Mouse (Mus musculus) limb, embryonic 11.5 days (tissue): ENCODE data around the gene Zgrf1. TPM values are rescaled to one million over a fixed set of nuclear protein-coding genes. Genes with fewer than 3 reads are reported as not detected.

ENCODE experiments used
- ATAC-seq: fragments of 200-750 bp; cut with Nextera tagmentation; 2 replicates; pipeline ENCODE4 v1.8.0; 2017; ENCODE audit warnings: low read depth; ENCODE audit not compliant: insufficient number of reproducible peaks, low FRiP score, low TSS enrichment
- DNase-seq: peaks from one replicate; pipeline ENCODE4 v3.0.0-alpha.2; 2015; ENCODE audit warnings: low spot score
- H3K27ac ChIP-seq: fragments of 300-500 bp; sonication (generic); replicated peaks from 2 replicates; pipeline ENCODE4 v1.5.1; 2014; ENCODE audit warnings: low read depth, mild to moderate bottlenecking, low read length
- H3K27me3 ChIP-seq: fragments of 300-500 bp; sonication (generic); 2 replicates; pipeline ENCODE4 v1.6.1; 2014; ENCODE audit warnings: mild to moderate bottlenecking, low read length, mixed read lengths; ENCODE audit not compliant: control insufficient read depth, insufficient read depth
- H3K36me3 ChIP-seq: fragments of 300-500 bp; sonication (generic); 2 replicates; pipeline ENCODE4 v1.6.1; 2014; ENCODE audit warnings: mild to moderate bottlenecking, low read length, moderate library complexity, mixed read lengths; ENCODE audit not compliant: control insufficient read depth, insufficient read depth
- H3K4me1 ChIP-seq: fragments of 300-500 bp; sonication (generic); 2 replicates; pipeline ENCODE4 v1.6.1; 2014; ENCODE audit warnings: low read length, mixed read lengths; ENCODE audit not compliant: control insufficient read depth, insufficient read depth
- H3K4me2 ChIP-seq: fragments of 300-500 bp; sonication (generic); 2 replicates; pipeline ENCODE4 v1.6.1; 2014; ENCODE audit warnings: low read depth, mild to moderate bottlenecking, moderate library complexity; ENCODE audit not compliant: severe bottlenecking
- H3K4me3 ChIP-seq: fragments of 300-500 bp; sonication (generic); 2 replicates; pipeline ENCODE4 v1.5.1; 2014; ENCODE audit warnings: low read depth, low read length
- H3K9ac ChIP-seq: fragments of 300-500 bp; sonication (generic); 2 replicates; pipeline ENCODE4 v1.6.1; 2014; ENCODE audit warnings: mild to moderate bottlenecking, low read length
- H3K9me3 ChIP-seq: fragments of 300-500 bp; sonication (generic); 2 replicates; pipeline ENCODE4 v1.6.1; 2016; ENCODE audit warnings: low read length; ENCODE audit not compliant: control insufficient read depth
- WGBS: fragments of 180-500 bp; shearing (Covaris S2); extraction: QIAGEN DNeasy Blood & Tissue Kit; methylation state at CpG from one replicate; pipeline ENCODE4 v1.1.7; 2014; 5-methylcytosine and 5-hydroxymethylcytosine counted together
- polyA plus RNA-seq: library from polyadenylated mRNA; unstranded; fragments of >200 nt; fragmentation: Nextera tagmentation; extraction: Ambion mirVana; gene quantifications from 2 replicates; pipeline ENCODE4 v1.2.1, GENCODE M21; 2014

The Zgrf1 gene
- polyA plus RNA-seq, 1 experiment from 2014 or later, result 11.4 TPM

- H3K36me3 ChIP-seq, result 0 out of 2 replicates have a peak, but pooled peaks cover 4% of the 10 kb centered on the region
- ATAC-seq (no peak), DNase-seq (no peak)
- H3K4me2 ChIP-seq, result no peak overlapping the region
- no peaks in the 10 kb centered on the region for H3K9me3 ChIP-seq
- no peak overlapping the region for H3K4me3 ChIP-seq
- H3K27ac ChIP-seq, result no peak overlapping the region
- WGBS, result 29% methylated on average over 5 of the region's 5 CpGs
- H3K9ac ChIP-seq, result no peak overlapping the region
- no peaks in the 10 kb centered on the region for H3K27me3 ChIP-seq
- no peaks in the 10 kb centered on the region for H3K4me1 ChIP-seq
These were observed 8.6 kb upstream of the Zgrf1 start for GRCm38 (mm10) chr3:127544610-127545121.

DNA sequence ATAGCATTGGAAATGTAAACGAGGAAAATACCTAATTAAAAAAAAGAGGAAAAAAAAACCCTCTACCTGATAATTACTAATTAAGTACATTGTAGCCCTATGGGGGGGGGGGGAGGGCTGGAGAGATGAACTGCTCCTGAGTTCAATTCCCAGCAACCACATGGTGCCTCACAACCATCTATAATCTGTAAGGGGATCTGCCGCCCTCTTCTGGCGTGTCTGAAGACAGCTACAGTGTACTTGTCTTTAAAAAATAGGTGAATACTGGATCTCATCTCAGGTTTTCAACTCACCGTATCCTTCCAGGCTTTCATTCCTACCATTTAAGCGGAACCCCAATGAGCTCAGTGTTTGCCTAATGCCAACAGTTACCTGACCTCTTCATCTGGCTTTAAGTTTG lies 5.4 kb upstream of the Zgrf1 start:
- DNase-seq, result peak; percentile 68
- Histone ChIP-seq H3K4me3 (no peak overlapping the region), H3K4me1 (no peaks in the 10 kb centered on the region), H3K27ac (no peak overlapping the region), H3K36me3 (0 out of 2 replicates have a peak, but pooled peaks cover 4% of the 10 kb centered on the region), H3K9me3 (no peaks in the 10 kb centered on the region), H3K9ac (no peak overlapping the region), H3K27me3 (no peaks in the 10 kb centered on the region), H3K4me2 (no peak overlapping the region)
- WGBS, result 34% methylated on average over 5 of the region's 5 CpGs
- no peak for ATAC-seq

DNA sequence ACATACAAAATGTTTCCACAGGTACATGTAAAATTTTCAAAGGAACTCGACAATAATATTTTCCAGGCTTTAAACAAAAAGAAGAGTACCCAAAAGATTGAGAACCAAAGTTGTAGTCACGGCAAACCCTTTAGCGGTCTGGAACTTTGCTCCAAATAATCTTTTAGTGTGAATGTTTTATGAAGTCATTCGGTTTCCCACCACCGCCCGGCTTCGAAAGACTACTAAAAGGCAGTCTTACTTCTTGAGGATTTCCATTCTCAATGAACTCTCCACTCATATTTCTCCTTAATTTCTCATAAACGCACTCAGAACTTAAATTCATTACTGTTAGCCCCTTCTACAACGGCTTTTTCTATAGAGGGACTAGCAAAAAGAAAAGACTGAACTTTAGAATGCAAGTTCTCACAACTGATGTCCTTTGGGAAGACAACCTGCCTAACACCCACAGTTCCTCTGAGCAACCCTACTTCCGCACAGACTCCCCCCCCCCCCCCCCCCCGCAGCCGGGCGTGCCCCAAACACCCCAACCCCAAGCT lies 786 bp upstream of the Zgrf1 start:
- H3K4me3 ChIP-seq, result peak overlapping the region; percentile 73
- no peak for DNase-seq
- 9% methylated on average over 11 of the region's 13 CpGs for WGBS
- peaks cover 4% of the 10 kb centered on the region; the same call in 1 of the 2 replicates for H3K36me3 ChIP-seq
- H3K9me3 ChIP-seq, result no peaks in the 10 kb centered on the region
- peak overlapping the region; percentile 81; the same call in 1 of the 2 replicates for H3K27ac ChIP-seq
- H3K4me2 ChIP-seq, result peak overlapping the region; percentile 44
- H3K9ac ChIP-seq, result peak overlapping the region; percentile 82
- H3K27me3 ChIP-seq, result no peaks in the 10 kb centered on the region
- H3K4me1 ChIP-seq, result 0 out of 2 replicates have a peak, but pooled peaks cover 5% of the 10 kb centered on the region
- no peak for ATAC-seq

- ATAC-seq, result no peak; the same call in 1 of the 2 replicates
- Histone ChIP-seq H3K9me3 (no peaks in the 10 kb centered on the region), H3K4me2 (peak overlapping the region; percentile 64), H3K9ac (peak overlapping the region; percentile 66), H3K27me3 (no peaks in the 10 kb centered on the region), H3K4me1 (0 out of 2 replicates have a peak, but pooled peaks cover 5% of the 10 kb centered on the region), H3K27ac (no peak overlapping the region), H3K36me3 (peaks cover 4% of the 10 kb centered on the region; the same call in 1 of the 2 replicates), H3K4me3 (peak overlapping the region; percentile 73)
- whole genome bisulfite sequencing, result 4% methylated on average over 4 of the region's 4 CpGs
- DNase-seq, result no peak
These were observed 393 bp downstream of the Zgrf1 start for GRCm38 (mm10) chr3:127553720-127554043.

GRCm38 (mm10) chr3:127554723-127555122 lies 1.4 kb downstream of the Zgrf1 start:
- DNase-seq, result no peak
- Histone ChIP-seq H3K4me3 (no peak overlapping the region), H3K27me3 (no peaks in the 10 kb centered on the region), H3K9ac (no peak overlapping the region), H3K4me2 (peak overlapping the region; percentile 64; the same call in 1 of the 2 replicates), H3K9me3 (no peaks in the 10 kb centered on the region), H3K27ac (no peak overlapping the region), H3K4me1 (0 out of 2 replicates have a peak, but pooled peaks cover 5% of the 10 kb centered on the region), H3K36me3 (peaks cover 4% of the 10 kb centered on the region; the same call in 1 of the 2 replicates)
- ATAC-seq, result no peak
- WGBS, result 72% methylated on average over 5 of the region's 5 CpGs

DNA sequence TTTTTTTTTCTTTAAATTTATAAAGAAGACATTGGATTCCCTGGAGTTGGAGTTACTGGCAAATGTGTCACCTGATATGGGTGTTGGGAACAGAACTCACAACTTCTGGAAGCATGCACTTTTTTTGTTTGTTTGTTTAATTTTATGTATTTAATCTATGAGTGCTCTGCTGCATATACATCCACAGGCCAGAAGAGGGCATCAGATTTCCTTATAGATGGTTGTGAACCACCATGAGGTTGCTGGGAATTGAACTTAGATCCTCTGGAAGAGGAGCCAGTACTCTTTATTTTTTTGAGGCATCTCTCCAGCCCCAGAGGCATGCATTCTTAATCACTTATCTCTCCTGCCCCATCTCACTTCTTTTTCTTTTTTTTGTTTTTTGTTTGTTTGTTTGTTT lies 4.9 kb downstream of the Zgrf1 start:
- Histone ChIP-seq H3K36me3 (peaks cover 4% of the 10 kb centered on the region; the same call in 1 of the 2 replicates), H3K27ac (no peak overlapping the region)
- no peak for DNase-seq

DNA sequence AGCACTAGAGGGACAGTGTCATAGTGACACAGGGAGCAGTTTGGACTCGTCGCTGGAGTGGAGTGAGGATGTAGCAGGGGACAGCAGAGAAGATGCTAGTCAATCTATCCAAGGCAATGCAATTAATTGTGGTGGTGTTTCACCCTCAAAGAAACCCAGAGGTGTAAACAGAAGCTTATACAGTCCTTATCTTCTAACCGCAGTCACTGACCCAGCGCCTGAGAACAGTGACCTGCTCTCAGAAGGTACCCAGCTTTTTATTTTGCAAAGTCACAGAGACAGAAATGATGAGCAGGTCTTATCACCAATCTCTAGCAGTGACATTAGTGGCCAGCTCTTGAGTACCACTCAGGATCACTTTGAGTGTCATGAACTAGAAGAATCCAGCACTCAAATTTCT lies 9.7 kb downstream of the Zgrf1 start:
- H3K27ac ChIP-seq, result no peak overlapping the region
- H3K27me3 ChIP-seq, result no peaks in the 10 kb centered on the region
- H3K9me3 ChIP-seq, result no peaks in the 10 kb centered on the region
- H3K4me3 ChIP-seq, result no peak overlapping the region
- WGBS, result 92% methylated on average over 4 of the region's 4 CpGs
- DNase-seq, result no peak
- H3K9ac ChIP-seq, result no peak overlapping the region
- H3K36me3 ChIP-seq, result no peaks in the 10 kb centered on the region; the same call in 1 of the 2 replicates
- H3K4me2 ChIP-seq, result no peak overlapping the region
- no peak for ATAC-seq
- H3K4me1 ChIP-seq, result no peaks in the 10 kb centered on the region

More for the DNA sequence above, 4.9 kb downstream of the Zgrf1 start:
- H3K4me2 ChIP-seq, result no peak overlapping the region
- H3K4me3 ChIP-seq, result no peak overlapping the region
- H3K9me3 ChIP-seq, result no peaks in the 10 kb centered on the region
- no peak for ATAC-seq
- no peaks in the 10 kb centered on the region for H3K27me3 ChIP-seq
- no peak overlapping the region for H3K9ac ChIP-seq
- 0 out of 2 replicates have a peak, but pooled peaks cover 5% of the 10 kb centered on the region for H3K4me1 ChIP-seq

- Histone ChIP-seq H3K27ac (no peak overlapping the region), H3K4me1 (no peaks in the 10 kb centered on the region), H3K9ac (no peak overlapping the region), H3K27me3 (no peaks in the 10 kb centered on the region), H3K4me2 (no peak overlapping the region), H3K4me3 (no peak overlapping the region), H3K36me3 (no peaks in the 10 kb centered on the region), H3K9me3 (no peaks in the 10 kb centered on the region)
- no peak for ATAC-seq
- no peak for DNase-seq
- 88% methylated on average over 3 of the region's 3 CpGs for WGBS
These were observed 11.8 kb downstream of the Zgrf1 start for GRCm38 (mm10) chr3:127565129-127565528.
